Mouse (Mus musculus) thymus, adult 2 months (tissue): ENCODE measurements around the gene 3110082I17Rik.

Experiments used
- CTCF ChIP-seq: fragments of 200-500 bp; IDR thresholded peaks from 2 replicates; pipeline ENCODE4 v1.5.1; 2012; ENCODE audit warnings: mild to moderate bottlenecking, control low read depth, low read length, moderate library complexity, borderline replicate concordance; ENCODE audit not compliant: control insufficient read depth, poor library complexity, insufficient read depth; ENCODE audit errors: extremely low read depth
- POLR2A ChIP-seq: fragments of 200-500 bp; IDR thresholded peaks from 2 replicates; pipeline ENCODE4 v1.6.1; 2012; ENCODE audit warnings: mild to moderate bottlenecking, low read length, control low read depth, moderate library complexity; ENCODE audit not compliant: control insufficient read depth, poor library complexity, insufficient read depth; ENCODE audit errors: extremely low read depth

DNA sequence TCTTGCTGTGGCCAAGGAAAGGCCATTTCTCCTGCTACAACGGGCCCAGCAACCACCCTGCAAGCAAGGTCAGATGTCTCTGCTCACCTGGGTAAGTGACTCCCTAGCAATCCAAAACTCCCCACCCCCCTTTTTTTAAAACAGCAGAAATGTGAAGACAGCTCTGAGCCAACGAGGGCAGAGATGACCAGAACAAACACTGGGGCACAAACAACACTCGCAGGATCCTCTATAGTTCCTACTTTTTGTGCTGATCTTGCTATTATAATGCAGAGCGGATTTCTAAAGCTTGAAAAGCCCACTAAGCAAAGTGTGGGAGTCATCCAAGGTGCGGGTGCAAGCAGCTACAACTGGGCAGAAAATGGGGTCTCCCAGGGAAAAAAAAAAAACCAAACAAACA lies 89.2 kb downstream of the 3110082I17Rik start:
- TF ChIP-seq CTCF (no peak), POLR2A (no peak)
